Mouse (Mus musculus): ENCODE data around the gene Tlr5. TPM values are rescaled to one million over a fixed set of nuclear protein-coding genes. Genes with fewer than 3 reads are reported as not detected.

The Tlr5 gene
- total RNA-seq, 2 experiments from 2014 or later, result 0.44 to 0.66 TPM

GRCm38 (mm10) chr1:182953165-182953564, 1.4 kb upstream of the Tlr5 start:
- DNase-seq (ENCODE audit: extremely low spot score in 1 of 2, low spot score in 1 of 2), result no peak

- DNase-seq (ENCODE audit: extremely low spot score in 1 of 2, low spot score in 1 of 2), result no peak
Measured at GRCm38 (mm10) chr1:182953667-182954066, 921 bp upstream of the Tlr5 start.

- DNase-seq (ENCODE audit: extremely low spot score in 1 of 2, low spot score in 1 of 2), result no peak
Measured at GRCm38 (mm10) chr1:182955047-182955620, 546 bp downstream of the Tlr5 start.

GRCm38 (mm10) chr1:182956186-182956960, 1.8 kb downstream of the Tlr5 start:
- no peak for DNase-seq (ENCODE audit: extremely low spot score in 1 of 2, low spot score in 1 of 2)

- DNase-seq (ENCODE audit: extremely low spot score in 1 of 2, low spot score in 1 of 2), result no peak
Measured at GRCm38 (mm10) chr1:182957001-182957757, 2.6 kb downstream of the Tlr5 start.

- DNase-seq (ENCODE audit: extremely low spot score in 1 of 2, low spot score in 1 of 2), result no peak
Measured at GRCm38 (mm10) chr1:182957826-182958544, 3.4 kb downstream of the Tlr5 start.

GRCm38 (mm10) chr1:182958824-182959223, 4.2 kb downstream of the Tlr5 start:
- no peak for DNase-seq (ENCODE audit: extremely low spot score in 1 of 2, low spot score in 1 of 2)

GRCm38 (mm10) chr1:182959251-182959691, 4.7 kb downstream of the Tlr5 start:
- no peak for DNase-seq (ENCODE audit: extremely low spot score in 1 of 2, low spot score in 1 of 2)

GRCm38 (mm10) chr1:182959811-182960455, 5.3 kb downstream of the Tlr5 start:
- DNase-seq (ENCODE audit: extremely low spot score in 1 of 2, low spot score in 1 of 2), result peak; percentile 78 to 88

GRCm38 (mm10) chr1:182961076-182961475, 6.5 kb downstream of the Tlr5 start:
- DNase-seq (ENCODE audit: extremely low spot score in 1 of 2, low spot score in 1 of 2), result no peak

- DNase-seq (ENCODE audit: extremely low spot score in 1 of 2, low spot score in 1 of 2), result no peak
Measured at GRCm38 (mm10) chr1:182963329-182963728, 8.7 kb downstream of the Tlr5 start.

- DNase-seq (ENCODE audit: extremely low spot score in 1 of 2, low spot score in 1 of 2), result no peak
Measured at GRCm38 (mm10) chr1:182964855-182965466, 10.4 kb downstream of the Tlr5 start.

GRCm38 (mm10) chr1:182968732-182969131, 14.1 kb downstream of the Tlr5 start:
- no peak for DNase-seq (ENCODE audit: extremely low spot score in 1 of 2, low spot score in 1 of 2)

GRCm38 (mm10) chr1:182972240-182972639, 17.7 kb downstream of the Tlr5 start:
- no peak for DNase-seq (ENCODE audit: extremely low spot score in 1 of 2, low spot score in 1 of 2)

- no peak for DNase-seq (ENCODE audit: extremely low spot score in 1 of 2, low spot score in 1 of 2)
Measured at GRCm38 (mm10) chr1:182974826-182975225, 20.2 kb downstream of the Tlr5 start.

GRCm38 (mm10) chr1:182980702-182981101, 26.1 kb downstream of the Tlr5 start:
- DNase-seq (ENCODE audit: extremely low spot score in 1 of 2, low spot score in 1 of 2), result no peak

- DNase-seq (ENCODE audit: extremely low spot score in 1 of 2, low spot score in 1 of 2), result peak; percentile 71 to 92
Measured at GRCm38 (mm10) chr1:182982995-182983394, 28.4 kb downstream of the Tlr5 start.

GRCm38 (mm10) chr1:182983496-182984127, 29.0 kb downstream of the Tlr5 start:
- no peak for DNase-seq (ENCODE audit: extremely low spot score in 1 of 2, low spot score in 1 of 2)

GRCm38 (mm10) chr1:182986243-182986642, 31.7 kb downstream of the Tlr5 start:
- no peak for DNase-seq (ENCODE audit: extremely low spot score in 1 of 2, low spot score in 1 of 2)
